Mouse (Mus musculus): ENCODE results near the gene Slc35e3.
"Not testable (repeated sequence)": the region's sequence is repeated elsewhere in the genome, so short reads cannot be mapped to it uniquely, and the experiment has no call there.

Slc35e3 gene

GRCm38 (mm10) chr10:117762281-117762830 is 16.2 kb upstream of the Slc35e3 start:
- DNase-seq (ENCODE audit: low spot score), result no peak

DNA sequence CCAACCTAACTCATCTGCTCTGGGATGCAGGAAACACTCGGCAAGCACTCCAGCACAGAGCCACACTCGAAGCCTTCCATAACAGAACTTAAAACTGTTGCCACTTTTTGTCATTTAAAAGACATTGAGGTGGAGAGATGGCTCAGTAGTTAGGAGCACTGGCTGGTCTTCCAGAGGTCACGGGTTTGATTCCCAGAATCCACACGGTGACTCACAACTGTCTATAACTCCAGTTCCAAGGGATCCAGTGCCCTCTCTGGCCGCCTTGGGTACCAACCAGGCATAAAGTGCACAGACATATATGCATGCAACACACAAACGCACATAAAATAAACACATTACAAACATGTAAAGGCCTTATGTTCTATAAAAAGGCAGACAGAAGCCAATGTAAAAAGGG is 15.4 kb upstream of the Slc35e3 start:
- no peak for DNase-seq (ENCODE audit: low spot score)

DNA sequence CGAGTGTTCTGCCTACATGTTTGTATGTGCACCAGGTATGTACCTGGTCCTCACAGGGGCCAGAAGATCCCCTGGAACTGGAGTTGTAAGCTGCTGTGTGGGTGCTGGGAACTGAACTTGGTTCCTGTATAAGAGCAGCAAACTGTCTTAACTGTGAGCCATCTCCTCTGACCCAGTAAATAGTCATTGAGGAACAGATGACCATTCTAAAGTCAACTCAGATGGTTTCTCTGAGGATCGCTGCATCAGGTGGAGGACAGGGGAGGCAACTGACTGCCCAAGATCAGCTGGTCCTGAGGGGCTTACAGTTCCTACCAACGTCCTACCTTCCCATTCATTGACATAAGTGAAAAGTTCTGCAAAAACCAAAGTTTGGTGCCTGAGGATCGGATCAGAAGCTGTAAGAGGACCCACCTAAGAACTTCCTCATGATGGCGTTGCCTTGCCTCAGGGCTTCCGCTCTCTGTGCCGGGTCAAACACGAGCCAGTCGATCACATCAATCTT is 14.7 kb upstream of the Slc35e3 start:
- no peak for DNase-seq (ENCODE audit: low spot score)

- no peak for DNase-seq (ENCODE audit: low spot score)
Measured at GRCm38 (mm10) chr10:117759844-117760630, 13.9 kb upstream of the Slc35e3 start.

DNA sequence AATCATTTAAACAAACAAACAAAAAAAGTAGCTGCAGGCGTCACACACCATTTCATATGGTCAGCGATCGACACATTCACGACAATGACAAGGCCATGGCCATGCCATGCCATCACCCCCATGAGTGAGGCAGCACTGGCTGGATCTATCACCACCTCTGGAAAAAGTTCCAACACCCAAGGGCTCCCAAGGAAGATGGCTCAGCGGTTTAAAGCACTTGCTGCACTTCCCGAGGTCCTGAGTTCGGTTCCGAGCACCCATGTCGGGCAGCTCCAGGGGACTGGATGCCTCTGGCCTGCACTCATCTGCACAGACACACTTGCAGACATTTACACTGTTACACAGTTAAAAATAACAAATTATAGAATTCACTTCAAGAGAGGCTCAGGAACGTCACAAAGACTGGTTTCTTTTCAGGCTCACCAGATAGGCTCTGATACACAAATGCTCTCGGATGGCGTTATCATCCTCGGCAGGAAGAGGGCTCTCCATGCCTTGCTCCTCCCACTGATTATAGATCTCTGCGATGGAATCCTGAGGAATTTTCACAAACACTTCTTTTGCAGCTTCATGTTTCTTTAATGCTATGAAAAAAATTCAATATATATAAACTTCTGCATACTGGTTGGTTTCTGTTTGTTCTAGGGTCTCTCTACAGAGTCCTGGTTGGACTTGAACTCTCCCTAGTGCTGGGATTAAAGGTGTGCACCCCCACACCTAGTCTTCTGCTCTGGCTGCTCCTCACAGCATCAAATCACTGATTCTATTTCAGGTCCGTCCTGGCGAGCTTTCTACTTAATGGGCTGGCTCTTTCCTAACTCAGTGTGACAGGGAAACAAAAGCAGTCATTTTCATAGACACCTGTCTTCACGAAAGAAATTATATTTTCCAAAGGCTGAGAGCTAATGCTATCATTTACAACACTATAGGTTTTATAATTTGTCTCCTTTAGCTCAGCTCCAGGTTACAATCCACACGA is 12.9 kb upstream of the Slc35e3 start:
- no peak for DNase-seq (ENCODE audit: low spot score)

GRCm38 (mm10) chr10:117758344-117758743 is 12.2 kb upstream of the Slc35e3 start:
- not testable (repeated sequence) for DNase-seq (ENCODE audit: low spot score)

GRCm38 (mm10) chr10:117757796-117758342 is 11.7 kb upstream of the Slc35e3 start:
- DNase-seq (ENCODE audit: low spot score), result no peak

DNA sequence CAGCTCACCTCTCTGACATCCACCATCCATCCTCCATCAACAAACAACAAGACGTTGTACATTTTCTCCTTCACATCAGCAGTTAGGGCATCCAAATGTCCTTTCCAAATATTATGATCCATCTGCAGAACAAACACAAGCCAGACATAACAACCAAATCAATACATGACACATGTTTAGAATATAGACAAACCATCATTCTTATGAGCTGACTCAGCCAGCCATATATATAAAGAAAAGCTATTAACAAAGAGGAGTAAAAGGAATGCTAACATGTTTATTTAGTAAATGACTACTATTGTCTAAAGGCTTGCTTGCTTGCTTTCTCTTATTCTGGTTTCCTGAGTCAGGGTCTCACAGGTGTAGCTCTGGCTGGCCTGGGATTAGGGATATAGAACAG is 11.1 kb upstream of the Slc35e3 start:
- DNase-seq (ENCODE audit: low spot score), result no peak

- DNase-seq (ENCODE audit: low spot score), result no peak
Measured at GRCm38 (mm10) chr10:117756784-117757183, 10.6 kb upstream of the Slc35e3 start.

GRCm38 (mm10) chr10:117755799-117756467 is 9.8 kb upstream of the Slc35e3 start:
- no peak for DNase-seq (ENCODE audit: low spot score)

DNA sequence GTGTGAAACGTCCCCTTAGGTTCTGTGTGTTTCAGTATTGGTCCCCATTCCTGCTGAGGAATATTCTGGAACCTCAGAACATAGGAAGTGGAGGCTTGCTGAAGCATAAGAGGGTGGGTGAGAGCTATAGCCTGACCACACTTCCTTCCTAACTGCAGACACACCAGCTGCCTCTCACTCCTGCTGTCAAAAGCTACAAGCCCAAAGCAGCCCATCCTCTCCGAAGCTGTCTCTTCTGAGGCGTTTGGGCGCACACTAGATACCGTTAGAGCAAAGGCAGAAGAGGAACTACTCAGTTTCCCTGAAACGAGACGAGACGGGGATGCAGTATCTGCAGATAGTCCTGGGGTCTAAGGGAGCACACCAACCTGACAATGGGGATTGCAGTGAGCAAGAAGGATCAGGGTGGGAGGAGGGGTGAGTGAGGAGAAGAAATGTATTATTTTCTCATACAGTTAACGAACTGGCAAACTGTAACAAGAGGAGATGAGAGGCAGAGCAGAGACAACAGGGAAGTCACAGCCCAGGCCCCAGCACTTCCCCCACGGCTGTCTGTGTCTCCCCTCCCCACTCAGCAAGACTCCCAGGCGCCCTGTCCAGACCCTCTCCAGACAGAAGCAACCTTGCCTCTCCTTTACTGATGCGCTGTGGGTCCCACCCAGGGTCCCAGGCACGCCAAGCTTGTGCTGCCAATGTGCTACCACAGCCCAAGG is 9.1 kb upstream of the Slc35e3 start:
- DNase-seq (ENCODE audit: low spot score), result no peak

GRCm38 (mm10) chr10:117754609-117754940 is 8.4 kb upstream of the Slc35e3 start:
- DNase-seq (ENCODE audit: low spot score), result no peak

- no peak for DNase-seq (ENCODE audit: low spot score)
Measured at GRCm38 (mm10) chr10:117753711-117754608, 7.8 kb upstream of the Slc35e3 start.

DNA sequence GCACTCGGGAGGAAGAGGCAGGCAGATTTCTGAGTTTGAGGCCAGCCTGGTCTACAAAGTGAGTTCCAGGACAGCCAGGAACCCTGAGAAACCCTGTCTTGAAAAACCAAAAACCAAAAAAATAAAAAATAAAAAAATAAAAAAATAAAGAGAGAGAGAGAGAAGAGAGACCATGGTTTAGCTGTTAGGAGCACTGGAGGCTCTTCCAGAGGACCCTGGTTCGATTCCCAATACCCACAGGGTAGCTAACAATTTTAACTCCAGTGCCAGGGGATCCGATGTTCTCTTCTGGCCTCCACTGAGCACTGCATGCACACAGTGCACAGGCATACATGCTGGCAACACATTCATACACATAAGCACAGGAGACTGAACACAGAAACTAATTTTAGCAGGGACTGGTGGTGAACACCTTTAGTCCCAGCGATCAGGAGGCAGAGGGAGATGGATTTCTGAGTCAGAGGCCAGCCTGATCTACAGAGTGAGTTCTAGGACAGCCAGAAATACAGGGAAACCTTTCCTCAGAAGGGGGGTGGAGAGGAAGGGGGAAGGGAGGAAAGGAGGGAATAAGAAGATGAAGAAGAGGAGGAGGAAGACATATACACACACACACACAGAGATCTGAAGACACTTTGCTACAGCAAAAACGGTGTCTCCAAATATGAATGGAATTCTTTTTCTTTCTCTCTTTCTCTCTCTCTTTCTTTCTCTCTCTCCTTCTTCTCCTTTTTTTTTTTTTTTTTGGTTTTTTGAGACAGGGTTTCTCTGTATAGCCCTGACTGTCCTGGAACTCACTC is 6.9 kb upstream of the Slc35e3 start:
- DNase-seq (ENCODE audit: low spot score), result no peak

DNA sequence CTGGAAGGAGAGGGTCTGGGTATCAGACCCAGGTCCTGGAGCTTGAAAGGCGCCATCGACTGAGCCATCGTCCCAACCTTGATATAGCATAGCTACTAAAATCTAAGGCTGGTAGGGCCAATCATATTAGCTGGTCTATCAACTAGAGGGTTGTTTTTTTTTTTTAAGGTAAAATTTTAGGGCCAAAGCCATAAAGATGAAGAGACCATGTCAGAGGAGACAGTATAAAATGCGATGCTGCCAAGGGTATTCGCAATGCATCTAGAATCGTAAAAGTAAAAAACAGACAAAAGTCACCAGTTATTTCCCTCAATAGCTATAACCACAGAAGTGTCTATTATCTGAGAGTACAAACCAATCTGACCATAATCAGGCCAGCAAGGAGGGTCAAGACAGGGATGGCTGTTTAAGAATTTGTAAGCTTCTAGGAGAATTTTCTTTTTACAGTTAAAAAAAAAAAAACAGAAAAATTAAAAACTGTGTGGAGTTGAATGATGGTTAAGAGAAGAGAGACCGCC is 6.2 kb upstream of the Slc35e3 start:
- no peak for DNase-seq (ENCODE audit: low spot score)

DNA sequence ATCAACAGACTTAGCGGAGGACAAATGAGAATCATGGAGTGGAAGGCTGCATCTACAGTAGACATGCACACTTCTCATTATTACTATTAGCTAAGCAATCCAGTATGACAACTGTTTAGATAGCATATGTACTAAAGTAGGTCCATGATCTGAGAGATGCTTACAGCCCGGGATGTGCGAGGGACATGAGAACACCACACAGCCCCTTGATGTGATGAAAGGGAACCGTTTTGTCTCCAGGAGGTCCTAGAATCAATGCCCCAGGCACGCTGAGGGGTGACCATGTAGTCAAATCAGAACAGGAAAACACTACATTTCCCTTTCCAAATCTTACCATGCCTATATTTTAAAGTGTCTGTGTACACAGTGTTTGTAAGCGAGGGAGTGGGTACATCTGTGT is 5.6 kb upstream of the Slc35e3 start:
- DNase-seq (ENCODE audit: low spot score), result no peak

- no peak for DNase-seq (ENCODE audit: low spot score)
Measured at GRCm38 (mm10) chr10:117751282-117751610, 5.1 kb upstream of the Slc35e3 start.

DNA sequence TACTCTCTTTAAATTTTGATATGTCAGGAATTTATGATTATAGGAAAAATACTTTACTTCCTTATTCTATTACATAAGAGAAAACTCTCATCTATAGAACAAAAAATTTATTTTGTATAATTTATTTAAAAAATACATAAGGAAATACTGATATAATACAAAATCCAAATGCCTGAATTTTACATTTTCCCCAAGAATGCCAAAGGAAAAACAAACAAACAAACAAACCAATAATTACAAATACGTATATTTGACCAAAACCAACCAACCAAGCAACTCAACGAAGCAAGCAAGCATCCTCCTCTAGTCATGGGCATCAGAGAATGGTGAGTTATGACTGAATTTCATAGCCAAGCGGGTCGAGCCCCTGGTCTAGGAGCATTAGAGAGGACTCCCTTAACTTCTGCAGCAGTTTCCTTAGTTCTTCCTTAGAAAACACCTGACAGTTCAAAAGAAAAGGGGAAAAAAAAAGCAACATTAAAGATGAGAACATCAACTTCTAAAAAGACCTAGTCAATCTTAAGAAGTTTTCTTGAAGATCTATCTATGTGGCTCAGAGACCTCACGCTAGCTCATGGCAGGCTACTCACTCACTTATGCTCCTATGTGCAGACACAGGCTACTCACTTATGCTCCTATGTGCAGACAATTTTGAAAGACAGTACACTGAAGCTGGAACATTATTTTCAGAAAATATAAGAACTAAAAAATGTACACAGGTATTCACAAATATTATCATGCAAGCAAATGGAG is 4.5 kb upstream of the Slc35e3 start:
- DNase-seq (ENCODE audit: low spot score), result no peak

All from ovary, postnatal 14 days (tissue).